Mouse (Mus musculus) urinary bladder, adult 2 months (tissue): ENCODE measurements around the gene Hspa12a. TPM values are rescaled to one million over a fixed set of nuclear protein-coding genes. Genes with fewer than 3 reads are reported as not detected.

ENCODE experiments used
- DNase-seq: peaks from one replicate; pipeline ENCODE4 v3.0.0; 2022; ENCODE audit warnings: low spot score
- polyA plus RNA-seq: library from polyadenylated mRNA; depleted of rRNA; stranded (reverse); fragments of >200 nt; gene quantifications from 2 replicates; pipeline ENCODE4 v1.2.3, GENCODE M21; 2012

Gene Hspa12a
- polyA plus RNA-seq, 1 experiment = 11.5 TPM

DNA sequence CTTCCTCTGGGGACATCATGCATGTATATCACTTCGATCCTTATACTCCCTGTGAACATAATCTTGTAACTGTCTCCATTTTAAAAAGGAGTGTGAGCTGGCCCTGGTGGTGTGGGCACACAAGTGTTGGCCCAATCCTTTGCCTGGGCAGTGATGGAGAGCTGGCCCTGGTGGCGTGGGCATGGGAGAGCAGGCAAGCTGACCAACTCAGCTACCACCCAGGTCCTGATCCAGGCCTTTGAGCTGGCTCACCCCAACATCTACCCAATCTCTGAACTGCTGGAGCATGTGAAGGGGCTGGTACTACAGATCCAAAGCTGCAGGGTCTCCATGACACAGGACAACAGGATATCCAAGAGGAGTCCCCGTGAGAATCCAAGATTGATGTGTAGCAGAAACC, 120.2 kb downstream of the Hspa12a start:
- no peak for DNase-seq

DNA sequence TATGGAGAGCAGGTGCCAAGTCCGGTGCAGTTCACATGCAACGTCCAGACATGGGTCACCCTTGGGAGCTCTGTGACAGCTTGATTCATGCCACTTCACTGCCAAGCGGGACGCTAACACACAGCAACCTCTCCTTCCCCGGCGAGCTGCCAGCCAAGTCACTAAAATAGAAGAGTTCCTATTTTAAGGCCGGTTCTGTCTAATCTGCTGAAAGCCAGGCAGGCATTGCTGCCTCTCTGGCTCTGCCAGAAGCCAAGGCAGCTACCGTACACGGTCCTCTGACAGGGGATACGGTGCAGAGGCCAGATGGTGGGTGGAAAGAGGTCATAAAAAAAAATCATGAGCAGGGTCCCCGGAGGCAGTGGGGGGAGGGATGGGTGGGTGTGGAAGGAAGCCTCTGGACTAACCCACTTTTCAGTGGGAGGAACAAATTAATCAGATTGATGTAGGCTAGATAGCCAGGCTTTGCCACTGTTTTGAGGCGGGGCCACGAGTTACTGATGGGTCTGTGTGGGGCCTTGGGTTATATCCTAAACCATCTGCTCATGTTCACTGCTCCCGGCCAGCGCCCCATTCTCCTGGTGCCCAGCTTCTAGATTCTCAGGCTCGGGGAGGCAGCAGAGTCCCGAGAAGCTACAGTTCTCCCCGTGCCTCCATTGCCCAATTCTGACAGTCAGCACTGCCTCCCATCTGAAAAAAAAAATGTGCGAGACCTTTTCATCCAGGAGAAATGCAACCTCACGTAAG, 120.8 kb downstream of the Hspa12a start:
- DNase-seq = no peak

DNA sequence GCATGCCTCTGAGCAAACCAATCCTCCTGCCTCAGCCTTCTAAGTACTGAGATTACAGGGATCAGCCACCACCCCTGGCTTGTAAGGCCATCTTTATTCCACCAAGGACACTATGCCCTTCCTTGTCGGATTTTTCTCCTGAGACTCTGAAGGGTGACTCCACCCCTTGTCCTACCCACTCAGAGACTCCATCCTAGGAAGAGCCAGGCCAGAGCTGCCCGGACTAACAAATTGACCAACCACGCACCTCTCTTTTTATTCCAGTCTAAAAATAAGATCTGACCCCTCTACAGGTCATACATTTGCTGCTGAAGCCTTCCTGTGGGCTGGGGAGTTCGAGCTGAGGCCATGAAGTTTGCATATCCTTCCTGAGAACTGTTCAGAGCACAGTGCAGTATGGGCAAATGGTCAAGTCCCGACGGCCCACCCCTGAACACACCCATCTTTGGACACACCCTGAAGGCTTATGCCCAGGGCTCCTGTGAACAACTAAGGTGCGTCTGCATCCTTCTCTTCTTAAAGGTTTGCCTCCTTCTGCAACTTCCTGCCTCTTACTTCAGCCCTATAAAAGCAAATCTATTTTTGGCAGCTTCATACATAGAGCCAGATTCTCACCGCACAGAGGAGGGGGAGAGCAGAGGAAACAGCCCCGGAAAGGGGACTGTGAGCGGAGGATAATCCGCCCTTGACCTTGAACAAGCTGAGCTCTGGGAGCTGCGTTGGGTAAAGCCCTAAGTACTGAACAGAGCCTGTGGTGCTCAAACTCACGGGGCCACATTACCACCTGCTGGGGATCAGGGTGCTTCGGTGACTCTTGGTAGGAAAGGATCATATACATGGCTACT, 124.7 kb downstream of the Hspa12a start:
- no peak for DNase-seq

DNA sequence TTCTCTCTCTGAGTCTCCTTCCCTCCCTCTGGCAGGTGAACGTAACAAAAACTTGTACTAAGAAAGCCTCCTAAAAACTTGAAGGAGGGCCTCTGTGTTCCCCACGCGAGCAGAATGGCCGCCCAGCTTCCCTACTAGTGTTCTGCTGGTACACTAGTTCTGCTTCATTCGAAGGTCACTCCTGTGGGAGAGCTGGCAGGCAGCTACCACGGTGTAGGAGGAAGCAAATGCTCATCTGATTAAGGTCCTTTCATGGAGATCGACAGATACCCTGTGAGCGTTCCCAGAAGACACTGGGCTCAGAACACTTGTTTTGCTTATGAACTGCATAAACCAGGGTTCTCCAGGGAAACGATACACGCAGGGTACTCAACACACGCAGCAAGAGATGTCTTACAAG, 126.1 kb downstream of the Hspa12a start:
- no peak for DNase-seq

DNA sequence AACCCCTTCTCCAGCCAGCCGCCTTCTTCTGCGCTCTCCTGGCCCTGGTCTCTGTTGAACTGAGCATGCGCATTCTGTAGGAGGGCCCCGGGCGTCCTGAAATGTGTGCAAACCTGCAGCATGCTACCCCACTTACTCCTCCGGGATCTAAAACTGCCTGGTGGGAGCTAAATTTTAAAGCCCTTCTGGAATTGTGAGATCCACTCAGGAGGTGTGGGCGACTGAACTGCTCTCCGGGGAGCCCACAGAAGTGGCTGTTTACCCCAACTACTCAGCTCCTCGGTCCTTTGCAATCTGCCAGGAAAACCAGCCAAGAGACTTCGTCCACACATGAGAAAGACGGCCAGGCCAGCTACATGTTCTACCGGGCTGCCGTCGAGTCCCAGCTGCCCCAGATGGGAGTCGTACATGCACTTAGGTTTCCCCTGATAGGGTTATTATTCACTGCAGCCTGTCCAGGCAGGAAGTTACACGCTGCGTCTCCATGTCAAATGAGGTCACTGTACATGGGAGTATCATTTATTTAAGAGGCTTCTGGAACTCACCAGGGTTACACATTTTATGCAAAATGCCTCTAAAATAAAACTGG, 126.9 kb downstream of the Hspa12a start:
- no peak for DNase-seq

DNA sequence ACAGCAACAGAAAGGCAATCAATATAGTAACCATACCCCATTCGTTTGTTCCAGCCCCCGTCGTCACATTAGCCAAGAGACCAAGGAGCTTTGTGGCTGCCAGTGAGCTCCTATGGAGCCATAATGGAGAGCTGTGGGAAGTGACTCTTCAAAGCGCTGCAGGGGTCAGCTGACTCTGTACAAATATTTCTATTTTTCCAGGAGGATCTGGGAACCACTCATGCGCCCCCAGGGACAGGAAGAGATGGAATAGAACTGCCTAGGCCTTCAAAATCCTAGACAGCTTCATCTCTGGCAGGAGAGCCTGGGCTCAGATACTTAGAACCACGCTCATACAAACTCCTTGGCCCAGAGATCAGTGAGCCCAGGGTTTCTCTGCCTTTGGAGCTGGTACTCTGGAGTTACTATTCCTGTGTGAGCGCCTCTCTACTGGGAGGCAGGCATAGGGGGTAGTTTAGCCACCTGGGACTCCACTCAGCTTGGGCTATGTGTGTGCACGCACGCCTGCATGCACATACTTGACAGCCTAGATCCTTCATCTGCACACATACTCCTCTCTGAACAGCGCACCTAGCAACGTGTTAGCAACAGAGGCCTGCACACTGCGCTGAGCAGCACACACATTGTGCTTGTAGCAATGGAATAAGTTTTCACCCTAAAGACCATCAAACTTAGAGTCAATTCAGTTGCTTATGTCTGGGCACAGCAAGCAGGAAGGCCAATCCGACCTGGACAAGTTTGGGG, 128.1 kb downstream of the Hspa12a start:
- no peak for DNase-seq

DNA sequence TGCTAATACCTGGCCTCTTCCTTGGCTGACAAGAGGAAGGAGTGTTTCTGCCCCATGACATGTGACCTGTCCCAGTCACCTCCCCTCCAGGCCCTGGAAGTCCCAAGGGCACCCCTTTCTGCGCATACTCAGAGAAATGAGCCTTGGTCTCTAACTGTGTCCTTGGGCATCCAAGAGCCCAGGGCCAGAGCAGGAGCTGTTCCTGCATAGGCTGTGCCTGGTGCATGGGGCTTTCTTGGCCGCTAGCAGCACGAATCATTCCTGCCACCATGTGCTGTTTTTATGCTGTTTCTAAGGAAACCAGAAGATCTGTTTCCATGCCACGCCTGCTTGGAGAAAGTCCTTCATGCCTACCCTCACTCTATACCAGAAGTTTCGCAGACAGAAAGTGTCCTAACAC, 132.9 kb downstream of the Hspa12a start:
- DNase-seq = no peak

DNA sequence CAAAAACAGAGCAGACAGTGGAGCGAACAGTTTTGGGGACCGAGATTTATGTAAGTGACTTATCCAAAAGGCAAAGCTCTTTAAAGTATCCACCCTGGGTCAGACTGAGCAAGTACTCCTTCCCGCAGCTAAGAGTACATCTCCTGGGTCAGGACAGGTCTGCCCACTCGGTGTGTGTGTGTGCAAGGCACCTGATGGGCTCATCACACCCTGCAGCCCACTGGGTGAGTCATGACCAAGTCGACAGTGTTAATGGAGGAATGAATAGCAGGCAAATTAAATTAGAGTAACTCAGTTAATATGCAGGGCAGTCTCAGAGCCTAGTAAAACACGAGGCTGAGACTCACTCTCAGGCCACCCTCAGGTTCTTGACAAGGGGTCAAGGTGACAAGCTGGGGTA, 134.6 kb downstream of the Hspa12a start:
- no peak for DNase-seq

DNA sequence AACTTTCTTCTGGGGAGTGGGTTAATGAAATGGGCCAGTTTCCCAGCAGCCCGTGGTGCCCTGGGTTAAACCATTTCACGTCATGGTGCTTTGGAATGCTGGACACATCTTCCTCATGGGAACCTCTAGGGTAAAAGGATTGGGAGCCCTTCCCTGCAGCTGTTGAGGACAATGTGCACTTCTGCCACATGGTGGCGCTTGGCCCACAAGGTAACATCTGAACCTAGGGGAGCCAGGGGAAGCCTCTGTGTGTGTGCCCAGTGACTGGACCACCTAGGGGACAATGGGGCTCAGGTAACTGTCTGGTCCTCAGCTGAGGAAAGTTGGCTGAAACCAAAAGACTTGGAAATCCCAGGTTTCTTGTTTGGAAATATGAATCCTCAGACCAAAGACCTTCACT, 137.1 kb downstream of the Hspa12a start:
- peak; percentile 46 for DNase-seq

DNA sequence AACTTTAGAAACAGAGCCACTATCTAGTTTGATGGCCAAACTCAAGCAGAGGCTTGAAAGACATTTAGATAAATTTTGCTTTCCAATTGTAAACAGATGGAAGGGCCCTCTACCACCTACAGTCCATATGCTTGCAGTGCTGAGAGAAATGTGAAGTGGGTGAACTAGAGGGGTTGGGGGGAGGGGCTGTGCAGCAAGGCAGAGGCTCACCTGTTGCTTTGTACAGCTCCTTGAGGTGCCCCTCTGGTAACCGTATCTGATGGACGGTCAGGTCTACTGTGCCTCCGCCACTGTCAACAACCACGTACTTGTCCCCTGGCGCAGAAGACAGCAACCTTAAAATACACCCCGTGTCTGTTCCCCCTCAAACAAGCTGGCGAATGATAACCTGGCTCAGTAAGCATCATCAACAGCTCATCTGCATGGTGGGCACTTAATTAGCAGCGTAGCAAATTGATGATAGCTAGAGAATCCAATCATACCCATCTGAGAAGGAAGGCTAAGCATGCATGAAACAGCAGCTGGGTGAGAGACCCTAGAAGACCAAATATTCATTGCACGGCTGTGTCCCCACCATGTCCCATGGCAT, 138.2 kb downstream of the Hspa12a start:
- no peak for DNase-seq

DNA sequence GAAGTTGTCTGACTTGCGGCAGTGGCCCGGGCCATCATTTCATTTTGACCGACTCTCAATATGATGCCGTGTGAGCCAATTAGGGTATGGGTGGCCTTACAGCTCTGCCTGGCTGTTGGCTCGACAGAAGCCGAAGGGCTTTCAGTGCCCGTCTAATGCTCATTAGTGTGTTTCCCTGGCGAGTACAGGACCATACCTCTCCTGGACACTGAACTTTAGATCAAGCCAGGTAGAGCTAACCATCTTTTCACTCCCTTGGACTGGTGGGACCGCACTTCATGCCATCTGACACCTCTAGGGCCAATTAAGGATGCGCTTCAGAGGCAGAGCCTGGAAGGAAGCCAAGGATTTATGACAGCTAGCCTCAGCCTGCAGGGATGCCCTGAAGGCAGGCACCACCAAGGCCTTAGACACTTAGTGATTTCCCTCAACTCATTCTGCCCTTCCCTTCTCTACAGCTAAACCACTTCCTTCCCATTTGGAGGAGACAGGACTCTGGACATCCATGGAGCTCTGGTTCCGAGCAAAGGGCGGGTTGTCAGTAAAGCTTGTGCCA, 148.3 kb downstream of the Hspa12a start:
- no peak for DNase-seq

DNA sequence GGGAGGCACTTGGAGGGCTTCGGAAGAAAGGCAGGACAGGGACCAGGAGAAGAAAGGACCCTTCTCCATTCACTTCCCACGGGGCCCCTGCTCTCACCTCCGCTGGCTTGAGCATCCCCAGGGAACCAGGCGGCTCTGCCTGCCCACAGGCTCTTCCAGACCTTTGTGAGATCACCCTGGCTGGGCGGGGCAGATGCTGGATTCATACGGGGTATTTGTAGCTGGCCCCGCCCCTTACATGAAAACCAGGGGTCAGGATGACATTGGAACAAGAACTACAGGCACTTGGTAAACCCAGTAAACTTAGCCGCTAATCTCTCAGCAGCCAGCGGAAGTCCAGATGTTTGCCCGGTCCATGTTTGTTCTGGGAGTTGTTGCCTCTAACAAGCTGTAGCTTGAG, 149.2 kb downstream of the Hspa12a start, which contains the start of gene 1700019N19Rik:
Gene 1700019N19Rik, minus strand, starts transcription at position 178 of the 400 bp plus-strand sequence.
- DNase-seq = no peak

DNA sequence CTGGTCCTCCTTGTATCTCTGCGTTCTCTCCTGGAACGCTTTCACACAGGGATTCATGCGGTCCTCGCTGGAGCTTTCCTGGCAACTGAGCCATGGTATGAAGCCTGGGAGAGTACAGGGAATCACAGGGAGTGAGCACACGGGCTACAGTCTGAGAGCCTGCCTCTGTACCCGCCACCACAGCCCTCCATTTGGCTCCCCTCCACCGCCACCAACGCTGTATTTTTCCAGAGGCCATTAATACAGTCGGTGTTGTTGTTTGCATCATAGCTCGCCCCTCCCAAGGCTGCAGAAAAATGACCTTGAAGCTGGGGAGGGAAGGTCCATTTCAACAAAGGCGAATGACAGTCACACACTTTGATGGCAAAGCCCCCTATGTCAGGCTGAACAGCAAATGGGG, 154.3 kb downstream of the Hspa12a start:
- DNase-seq = no peak

DNA sequence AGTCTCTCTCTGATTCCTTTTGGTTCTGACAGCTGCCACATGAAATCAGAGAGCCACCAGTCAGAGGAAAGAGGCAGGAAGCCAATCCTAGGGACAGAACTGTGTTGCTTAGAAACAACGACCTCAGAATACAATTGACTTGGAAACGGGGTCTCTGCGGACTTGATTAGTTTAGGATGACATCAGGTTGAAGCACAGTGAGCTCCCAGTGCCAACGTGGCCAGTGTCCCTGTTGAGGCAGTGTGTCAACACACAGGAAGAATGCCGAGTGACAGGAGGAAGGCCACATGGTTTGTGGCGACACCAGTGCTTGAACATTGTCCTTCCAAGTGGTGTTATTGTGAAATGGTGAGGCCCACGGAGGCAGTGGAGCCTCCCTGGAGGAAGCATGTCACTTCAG, 159.5 kb downstream of the Hspa12a start:
- no peak for DNase-seq

DNA sequence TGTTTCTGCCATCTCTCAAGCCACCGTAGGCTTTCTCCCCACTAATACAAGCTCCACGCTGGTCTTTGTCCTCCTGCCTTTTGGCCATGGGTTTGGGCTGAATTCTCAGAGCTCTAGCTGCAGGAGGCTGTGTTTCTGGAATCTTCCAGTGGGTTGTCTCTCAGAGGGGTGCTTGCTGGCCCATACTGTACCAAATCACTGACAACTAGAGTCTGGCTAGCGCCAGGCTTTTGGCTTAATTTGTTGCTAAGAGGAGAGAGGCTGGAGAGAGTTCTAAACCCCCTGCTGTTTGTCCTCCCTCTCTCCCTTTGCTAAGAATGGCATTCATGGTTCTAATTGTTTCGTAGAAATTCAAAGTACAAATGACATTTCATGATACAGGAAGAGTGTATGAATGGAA, 161.9 kb downstream of the Hspa12a start:
- DNase-seq = no peak

DNA sequence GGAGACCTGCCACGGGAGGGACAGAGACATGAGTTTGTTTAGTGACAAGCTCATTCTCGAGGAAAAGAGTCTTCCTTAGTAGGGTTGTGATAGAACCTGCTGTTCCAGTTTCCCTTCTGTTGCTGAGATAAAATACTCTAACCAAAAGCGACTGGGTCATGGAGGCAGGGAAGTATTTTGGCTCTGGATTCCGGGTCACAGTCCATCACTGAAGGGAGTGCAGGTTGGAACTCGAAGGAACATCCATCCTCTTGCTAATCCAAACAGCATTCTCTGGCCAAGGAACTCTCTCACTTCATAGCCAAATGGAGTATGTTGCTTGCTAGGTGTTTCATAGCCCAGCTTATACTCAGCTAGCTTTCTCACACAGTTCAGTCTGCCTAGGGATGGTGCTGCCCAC, 167.0 kb downstream of the Hspa12a start:
- DNase-seq = no peak

DNA sequence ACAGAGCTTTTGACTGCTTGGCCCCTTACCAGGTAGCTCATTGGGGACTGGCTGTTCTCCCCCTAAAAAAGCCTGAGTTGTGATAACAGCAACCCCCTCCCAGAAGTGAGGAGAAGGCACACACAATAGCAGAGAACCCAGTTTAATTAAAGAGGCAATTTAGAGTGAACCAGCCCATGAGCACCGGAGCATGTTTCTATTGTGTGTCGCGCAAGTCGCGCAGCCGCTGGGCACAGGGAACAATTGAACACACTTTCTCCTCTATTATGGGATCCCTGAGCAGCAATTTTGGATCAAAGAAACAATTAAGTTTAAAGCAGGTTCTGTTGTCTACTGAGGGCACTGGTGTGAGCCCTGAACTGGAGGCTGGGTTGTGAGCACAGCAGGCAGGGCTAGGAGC, 176.1 kb downstream of the Hspa12a start:
- no peak for DNase-seq

DNA sequence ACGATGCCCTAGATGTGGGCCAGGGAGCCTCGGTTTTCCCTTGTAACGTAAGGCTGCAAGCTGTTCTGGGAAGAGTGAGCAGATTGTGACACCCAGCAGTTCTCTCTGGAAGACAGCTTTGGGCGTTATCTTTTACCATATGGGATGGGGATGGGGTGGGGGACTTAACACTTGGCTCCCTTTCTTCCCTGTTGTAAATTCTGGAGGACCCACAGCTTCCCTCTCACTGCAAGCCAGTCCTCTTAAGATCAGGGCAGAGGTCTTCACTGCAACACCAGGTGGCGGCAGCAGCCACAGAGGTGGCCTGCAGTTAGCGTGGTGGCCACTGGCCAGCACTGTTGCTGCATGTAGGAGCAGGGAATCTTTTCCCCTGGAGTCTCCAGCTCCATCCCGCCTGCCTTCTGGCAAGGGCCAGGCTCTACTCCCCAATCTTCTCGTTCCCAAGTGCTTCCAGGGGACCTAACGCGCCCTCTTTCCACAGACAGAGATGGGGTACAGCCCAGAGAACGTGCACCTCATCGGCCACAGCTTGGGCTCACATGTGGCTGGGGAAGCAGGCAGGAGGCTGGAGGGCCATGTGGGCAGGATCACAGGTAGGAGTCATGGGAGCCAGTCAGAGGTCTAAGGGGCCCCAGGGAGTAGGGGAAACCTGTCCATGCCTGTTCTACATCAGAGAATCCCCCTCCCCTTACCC, 180.5 kb downstream of the Hspa12a start:
- DNase-seq = peak; percentile 30

DNA sequence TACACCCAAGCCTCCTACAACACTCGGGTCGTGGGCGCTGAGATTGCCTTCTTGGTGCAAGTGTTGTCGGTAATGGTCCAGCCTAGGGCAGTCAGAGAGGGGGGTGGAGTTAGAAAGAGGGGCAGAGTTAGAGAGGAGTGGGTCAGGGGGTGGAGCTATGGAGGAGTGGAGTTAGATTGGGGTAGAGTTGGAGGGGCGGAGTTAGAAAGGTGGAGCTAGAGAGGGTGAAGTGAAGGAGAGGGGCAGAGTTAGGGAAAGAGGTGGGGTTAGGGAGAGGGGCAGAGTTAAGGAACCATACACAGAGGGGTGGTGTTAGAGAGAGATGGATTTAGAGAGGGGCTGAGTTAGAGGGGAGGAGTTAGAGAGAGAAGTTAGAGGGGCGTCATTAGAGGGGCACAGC, 181.1 kb downstream of the Hspa12a start:
- no peak for DNase-seq

DNA sequence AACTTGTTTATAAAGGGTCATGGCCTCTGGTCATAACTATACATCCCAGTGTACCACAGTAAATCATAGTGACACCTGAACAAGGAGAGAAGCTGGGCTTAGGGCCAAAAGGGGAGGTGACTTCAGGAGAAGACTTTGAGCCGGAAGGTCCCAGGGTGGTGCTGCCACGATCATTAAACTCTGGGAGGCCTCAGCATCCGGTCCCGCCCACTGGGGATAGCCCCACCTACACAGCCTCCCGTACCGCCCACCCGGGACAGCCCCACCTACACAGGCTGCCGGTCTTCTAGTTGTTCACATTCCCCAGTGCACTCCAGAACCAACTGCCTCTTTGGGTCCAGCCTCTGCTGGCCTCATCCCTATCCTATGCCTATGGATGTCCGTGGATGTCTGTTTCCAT, 184.0 kb downstream of the Hspa12a start, which contains the start of gene Pnliprp2:
Gene Pnliprp2, plus strand, starts transcription at position 297 of the 400 bp plus-strand sequence.
- no peak for DNase-seq

DNA sequence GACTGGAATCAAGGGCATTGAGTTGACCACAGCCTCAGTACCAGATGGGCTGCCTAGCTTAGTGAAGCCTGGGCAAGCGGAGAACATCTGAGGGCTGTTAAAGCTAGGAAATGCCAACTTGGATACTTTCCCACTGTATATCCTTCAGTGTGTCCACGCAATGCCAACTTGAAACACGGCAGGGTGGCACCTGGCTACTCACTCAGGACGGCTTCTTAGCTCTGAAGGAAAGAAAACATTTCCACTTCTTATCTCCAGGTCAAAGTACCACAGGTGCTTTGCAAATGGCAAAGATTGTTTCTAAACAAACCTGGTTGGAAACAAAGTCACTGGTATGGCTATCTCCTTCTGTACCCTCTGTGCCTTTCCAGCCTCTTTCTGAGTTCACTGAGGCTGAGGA, 184.6 kb downstream of the Hspa12a start:
- DNase-seq = no peak
